Mouse (Mus musculus) liver, embryonic 14.5 days (tissue): ENCODE results near the gene Slc38a6. TPM values are rescaled to one million over a fixed set of nuclear protein-coding genes. Genes with fewer than 3 reads are reported as not detected.

ENCODE experiments used
- ATAC-seq: fragments of 200-750 bp; cut with Nextera tagmentation; 2 replicates; pipeline ENCODE4 v1.8.0; 2017; ENCODE audit warnings: moderate number of reproducible peaks, mild to moderate bottlenecking, moderate library complexity; ENCODE audit not compliant: insufficient read depth
- DNase-seq, 3 experiments: peaks; one replicate each; pipeline ENCODE4 v3.0.0-alpha.2; 2012 to 2013; ENCODE audit warnings: low read depth in 3 of 3, low spot score in 3 of 3
- H3K27ac ChIP-seq: fragments of 300-500 bp; sonication (generic); 2 replicates; pipeline ENCODE4 v1.5.1; 2014; ENCODE audit warnings: moderate library complexity, mild to moderate bottlenecking, control low read depth, inconsistent platforms
- H3K27me3 ChIP-seq: fragments of 300-500 bp; sonication (generic); 2 replicates; pipeline ENCODE4 v1.6.1; 2014; ENCODE audit warnings: mild to moderate bottlenecking, low read length, moderate library complexity; ENCODE audit not compliant: control insufficient read depth, insufficient read depth
- H3K36me3 ChIP-seq: fragments of 300-500 bp; sonication (generic); replicated peaks from 2 replicates; pipeline ENCODE4 v1.6.1; 2014; ENCODE audit warnings: low read depth; ENCODE audit not compliant: control insufficient read depth, insufficient read depth
- H3K4me1 ChIP-seq, 2 experiments: fragments of 200-500 bp in 1 of 2; fragments of 300-500 bp in 1 of 2; sonication (generic) in 1 of 2; replicated peaks; 2 replicates each; pipeline ENCODE4 v1.6.1; 2012 to 2014; ENCODE audit warnings: antibody characterized with exemption in 1 of 2, inconsistent platforms in 1 of 2, low read length in 1 of 2; ENCODE audit not compliant: control insufficient read depth in 2 of 2, insufficient read depth in 2 of 2
- H3K4me2 ChIP-seq: fragments of 300-500 bp; sonication (generic); 2 replicates; pipeline ENCODE4 v1.6.1; 2014; ENCODE audit warnings: low read depth, mild to moderate bottlenecking, control low read depth, moderate library complexity
- H3K4me3 ChIP-seq, 2 experiments: fragments of 200-500 bp in 1 of 2; fragments of 300-500 bp in 1 of 2; sonication (generic) in 1 of 2; 2 replicates each; pipeline ENCODE4 v1.5.1; 2012 to 2014; ENCODE audit warnings: low read depth in 2 of 2, low read length in 2 of 2, mild to moderate bottlenecking in 2 of 2, control low read depth in 1 of 2, inconsistent platforms in 1 of 2, moderate library complexity in 1 of 2; ENCODE audit not compliant: insufficient read depth in 1 of 2
- H3K9ac ChIP-seq: fragments of 300-500 bp; sonication (generic); replicated peaks from 2 replicates; pipeline ENCODE4 v1.6.1; 2014; ENCODE audit warnings: mild to moderate bottlenecking, control low read depth, moderate library complexity
- H3K9me3 ChIP-seq: fragments of 300-500 bp; sonication (generic); 2 replicates; pipeline ENCODE4 v1.6.1; 2016; ENCODE audit warnings: low read length, mixed read lengths; ENCODE audit not compliant: control insufficient read depth
- CTCF ChIP-seq: IDR thresholded peaks from 2 replicates; pipeline ENCODE4 v1.5.1; 2016; ENCODE audit warnings: antibody characterized with exemption, low read depth, control low read depth
- EP300 ChIP-seq: IDR thresholded peaks from 2 replicates; pipeline ENCODE4 v1.6.1; 2016; ENCODE audit warnings: antibody characterized with exemption, low read depth
- WGBS: fragments of 180-500 bp; shearing (Covaris S2); extraction: QIAGEN DNeasy Blood & Tissue Kit; methylation state at CpG from one replicate; pipeline ENCODE4 v1.1.7; 2014; ENCODE audit not compliant: insufficient replicate concordance; 5-methylcytosine and 5-hydroxymethylcytosine counted together
- polyA plus RNA-seq, 2 experiments: library from polyadenylated mRNA; depleted of rRNA in 1 of 2; stranded (reverse) in 1 of 2; unstranded in 1 of 2; fragments of >200 nt; fragmentation: Nextera tagmentation in 1 of 2; extraction: Ambion mirVana in 1 of 2; gene quantifications; 2 replicates each; pipeline versions ENCODE4 v1.2.1 to v1.2.3; 2012 to 2014

Slc38a6 gene
- polyA plus RNA-seq, 2 experiments: 2.1 to 2.4 TPM

- Histone ChIP-seq H3K4me3 (no peak overlapping the region), H3K27ac (no peak overlapping the region), H3K9me3 (no peaks in the 10 kb centered on the region), H3K9ac (no peak overlapping the region), H3K4me2 (no peak overlapping the region), H3K36me3 (no peaks in the 10 kb centered on the region), H3K27me3 (no peaks in the 10 kb centered on the region), H3K4me1 (no peaks in the 10 kb centered on the region)
- ATAC-seq: no peak
- no peak for TF ChIP-seq EP300
- no peak for TF ChIP-seq CTCF
- no peak for DNase-seq
These were observed 106.4 kb downstream of the Slc38a6 start for GRCm38 (mm10) chr12:73393018-73393417.

GRCm38 (mm10) chr12:73393881-73394291, 107.3 kb downstream of the Slc38a6 start:
- Histone ChIP-seq H3K36me3 (no peaks in the 10 kb centered on the region), H3K4me1 (no peaks in the 10 kb centered on the region), H3K27ac (no peak overlapping the region), H3K4me2 (no peak overlapping the region), H3K27me3 (no peaks in the 10 kb centered on the region), H3K9ac (no peak overlapping the region), H3K4me3 (no peak overlapping the region), H3K9me3 (no peaks in the 10 kb centered on the region)
- no peak for TF ChIP-seq EP300
- TF ChIP-seq CTCF: no peak
- DNase-seq (no peak), ATAC-seq (no peak)
- 60% methylated on average over 6 of the region's 6 CpGs for WGBS

- Histone ChIP-seq H3K27ac (no peak overlapping the region), H3K4me1 (no peaks in the 10 kb centered on the region), H3K4me2 (no peak overlapping the region), H3K9ac (no peak overlapping the region), H3K9me3 (no peaks in the 10 kb centered on the region), H3K36me3 (no peaks in the 10 kb centered on the region), H3K4me3 (no peak overlapping the region), H3K27me3 (no peaks in the 10 kb centered on the region)
- TF ChIP-seq EP300: no peak
- TF ChIP-seq CTCF: no peak
- no peak for ATAC-seq
- no peak for DNase-seq
- 66% methylated on average over 5 of the region's 5 CpGs for WGBS
These were observed 108.0 kb downstream of the Slc38a6 start for GRCm38 (mm10) chr12:73394571-73394970.

- no peak for ATAC-seq
- Histone ChIP-seq H3K36me3 (no peaks in the 10 kb centered on the region), H3K27me3 (no peaks in the 10 kb centered on the region), H3K27ac (no peak overlapping the region), H3K9me3 (no peaks in the 10 kb centered on the region), H3K4me1 (no peaks in the 10 kb centered on the region), H3K4me2 (no peak overlapping the region), H3K4me3 (no peak overlapping the region), H3K9ac (no peak overlapping the region)
- 44% methylated on average over 4 of the region's 4 CpGs for WGBS
- no peak for DNase-seq
- TF ChIP-seq EP300 (no peak), CTCF (no peak)
These were observed 112.8 kb downstream of the Slc38a6 start for GRCm38 (mm10) chr12:73399426-73399825.

- no peaks in the 10 kb centered on the region for H3K9me3 ChIP-seq
- no peak overlapping the region for H3K4me3 ChIP-seq
- whole genome bisulfite sequencing: 54% methylated on average over 4 of the region's 4 CpGs
- H3K4me1 ChIP-seq: no peaks in the 10 kb centered on the region
- TF ChIP-seq EP300: no peak
- no peak for TF ChIP-seq CTCF
- H3K27me3 ChIP-seq: no peaks in the 10 kb centered on the region
- H3K9ac ChIP-seq: no peak overlapping the region
- ATAC-seq (no peak), DNase-seq (no peak)
- H3K27ac ChIP-seq: no peak overlapping the region
- H3K4me2 ChIP-seq: no peak overlapping the region
- no peaks in the 10 kb centered on the region for H3K36me3 ChIP-seq
These were observed 114.0 kb downstream of the Slc38a6 start for GRCm38 (mm10) chr12:73400481-73401025.
